Mouse (Mus musculus) spleen, adult 12 weeks (tissue): Measurements from ENCODE around the gene Ulk4.
A peak's percentile ranks its signal among the peaks of the same experiment; 100 is the strongest.

Experiments
- DNase-seq: peaks from one replicate; pipeline ENCODE4 v3.0.0; 2022; ENCODE audit warnings: low spot score

Gene Ulk4

GRCm38 (mm10) chr9:121277118-121278060, at the start of gene Ulk4:
TSS of gene Ulk4 (minus strand) at chr9:121277197.
- DNase-seq = peak; percentile 87

- no peak for DNase-seq
These were observed 45.0 kb upstream of the Ulk4 start for GRCm38 (mm10) chr9:121322034-121322433.

GRCm38 (mm10) chr9:121321118-121321517, 44.1 kb upstream of the Ulk4 start:
- DNase-seq = no peak

- no peak for DNase-seq
These were observed 43.4 kb upstream of the Ulk4 start for GRCm38 (mm10) chr9:121320433-121320832.

GRCm38 (mm10) chr9:121319323-121319966, 42.4 kb upstream of the Ulk4 start:
- no peak for DNase-seq

DNA sequence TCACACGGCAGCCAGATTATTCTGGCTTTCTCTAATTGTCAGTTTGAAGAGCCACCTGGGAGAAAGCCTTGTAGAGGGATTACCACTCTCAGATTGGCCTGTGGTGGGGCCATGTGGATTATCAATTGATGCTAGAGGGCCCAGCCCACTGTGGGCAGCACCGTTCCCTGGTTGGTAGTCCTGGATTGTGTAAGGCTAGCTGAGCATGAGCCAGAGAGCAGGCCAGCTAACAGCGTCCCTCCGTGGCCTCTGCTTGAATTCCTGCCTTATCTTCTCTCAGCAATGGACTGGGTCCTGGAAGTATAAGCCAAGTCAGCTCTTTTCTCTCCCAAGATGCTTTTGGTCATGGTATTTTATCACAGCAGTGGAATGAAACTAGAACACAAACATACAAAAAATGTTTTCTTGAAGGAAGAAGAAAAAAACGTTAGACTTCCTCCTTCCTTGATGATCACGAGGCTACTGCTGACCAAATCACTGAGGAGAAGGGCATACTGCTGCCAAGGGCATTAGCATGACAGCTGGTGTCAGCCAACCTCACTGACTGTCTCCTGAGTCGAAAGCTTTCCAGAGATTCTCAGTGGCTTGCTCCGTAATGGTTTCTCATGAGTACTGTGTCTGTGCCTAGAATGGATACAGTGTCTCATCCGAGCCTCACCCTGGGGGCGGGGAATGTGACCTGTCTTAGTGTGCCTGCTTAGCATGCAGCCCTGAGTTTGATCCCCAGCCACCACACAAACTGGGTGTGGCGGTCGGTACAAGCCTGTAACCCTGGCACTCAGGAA, 39.8 kb upstream of the Ulk4 start:
- DNase-seq = no peak

GRCm38 (mm10) chr9:121315901-121316595, 39.1 kb upstream of the Ulk4 start:
- no peak for DNase-seq

GRCm38 (mm10) chr9:121314541-121315152, 37.6 kb upstream of the Ulk4 start:
- no peak for DNase-seq

DNA sequence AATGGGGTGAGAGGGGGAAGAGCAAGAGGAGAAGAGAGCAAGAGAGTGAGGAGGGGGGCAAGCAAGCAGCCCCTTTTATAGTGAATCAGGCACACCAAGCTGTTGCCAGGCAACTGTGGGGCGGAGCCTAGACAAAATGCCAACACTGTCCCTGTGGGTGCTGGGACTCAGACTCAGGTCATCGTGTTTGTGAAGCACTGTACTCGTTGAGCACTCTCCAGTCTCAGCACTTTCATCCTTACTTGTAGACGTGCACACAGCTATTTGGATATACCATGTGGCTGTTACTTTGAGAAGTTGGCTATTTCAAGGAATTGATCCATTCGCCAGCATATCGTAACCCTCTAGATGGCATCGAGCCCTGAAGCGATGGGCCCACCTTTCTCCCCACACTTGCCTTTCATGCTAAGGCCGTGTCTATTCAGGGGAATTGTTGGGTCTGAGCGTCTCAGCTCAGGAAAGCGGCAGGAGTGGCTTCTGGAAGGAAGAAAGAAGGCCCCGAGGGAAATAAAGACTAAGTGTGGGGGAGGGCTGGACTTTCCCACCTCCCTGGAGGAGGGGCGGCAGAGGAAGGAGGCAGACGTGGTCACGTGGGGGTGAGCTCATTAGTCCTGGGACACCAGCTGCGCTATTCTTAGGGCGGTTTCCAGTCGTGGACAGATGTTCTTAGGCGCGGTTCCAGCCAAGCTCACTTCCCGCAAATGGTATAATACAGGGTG, 36.8 kb upstream of the Ulk4 start:
- DNase-seq = peak; percentile 46

GRCm38 (mm10) chr9:121312237-121312891, 35.4 kb upstream of the Ulk4 start:
- DNase-seq = no peak

- no peak for DNase-seq
These were observed 34.8 kb upstream of the Ulk4 start for GRCm38 (mm10) chr9:121311846-121312236.

GRCm38 (mm10) chr9:121310501-121310900, 33.5 kb upstream of the Ulk4 start:
- DNase-seq = no peak

DNA sequence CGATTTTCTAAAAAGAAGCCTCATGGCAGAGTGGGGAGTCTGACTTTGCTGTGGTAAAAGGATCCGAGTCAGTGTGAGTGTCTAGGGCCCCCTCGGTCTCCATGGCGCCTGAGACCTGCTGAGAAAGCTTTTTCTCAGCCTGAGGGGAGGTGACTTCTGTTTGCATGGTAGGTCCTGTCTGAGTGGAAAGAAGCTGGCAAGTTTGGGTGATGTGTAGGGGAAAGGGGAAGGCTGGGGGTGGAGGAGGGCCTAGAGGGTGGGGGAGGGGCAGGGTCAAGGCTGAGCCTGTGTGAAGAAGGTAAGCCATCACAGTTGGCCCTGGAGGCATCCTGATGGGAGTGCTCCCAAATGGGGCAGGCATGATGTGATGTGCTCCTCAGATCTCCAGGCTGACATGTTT, 32.3 kb upstream of the Ulk4 start:
- DNase-seq = no peak

GRCm38 (mm10) chr9:121305456-121305855, 28.5 kb upstream of the Ulk4 start:
- no peak for DNase-seq

GRCm38 (mm10) chr9:121304520-121304919, 27.5 kb upstream of the Ulk4 start:
- DNase-seq = no peak

GRCm38 (mm10) chr9:121303748-121304147, 26.8 kb upstream of the Ulk4 start:
- DNase-seq = no peak

GRCm38 (mm10) chr9:121303086-121303485, 26.1 kb upstream of the Ulk4 start:
- DNase-seq = no peak

GRCm38 (mm10) chr9:121302543-121302942, 25.5 kb upstream of the Ulk4 start:
- no peak for DNase-seq

DNA sequence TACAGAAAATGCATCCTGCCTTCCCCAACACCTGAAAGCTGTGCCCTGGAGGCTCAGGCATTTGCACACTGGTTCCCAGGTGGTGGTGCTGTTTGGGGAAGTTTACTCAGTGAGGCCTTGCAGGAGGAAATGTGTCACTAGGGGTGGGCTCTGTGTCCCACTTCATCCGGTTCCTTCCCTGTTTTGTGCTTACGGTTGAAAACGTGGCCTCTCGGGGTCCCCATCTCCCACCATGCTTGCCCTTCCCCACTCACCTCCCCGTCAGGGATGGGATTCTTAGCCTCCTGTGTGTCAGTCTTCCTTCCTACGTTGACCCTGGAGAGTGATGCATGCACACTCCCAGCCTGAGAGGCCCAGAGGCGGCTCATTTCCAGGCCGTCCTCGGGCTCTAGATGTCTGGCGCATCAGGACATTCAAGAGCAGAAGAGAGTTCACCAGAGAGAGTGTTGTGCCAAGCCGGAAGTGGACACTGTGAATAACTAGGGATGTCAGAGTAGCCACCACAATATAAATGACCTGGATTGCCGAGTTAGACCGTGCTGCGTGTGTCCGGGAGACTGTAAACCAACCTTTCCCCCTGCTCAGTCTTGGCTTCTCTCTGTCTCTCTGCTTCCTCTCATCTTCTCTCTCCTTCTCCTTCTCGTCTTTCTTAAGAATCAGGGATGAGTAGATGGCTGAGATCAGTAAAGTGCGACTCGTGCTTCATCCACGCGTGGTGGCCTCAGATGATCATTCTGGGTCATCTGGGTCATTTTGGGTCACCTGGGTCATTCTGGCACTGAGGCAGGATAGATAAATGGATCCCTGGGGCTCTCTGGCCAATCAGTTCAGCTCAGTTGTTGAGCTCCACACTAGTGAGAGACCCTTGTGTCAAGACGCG, 24.3 kb upstream of the Ulk4 start:
- no peak for DNase-seq
